In genomic region chr7:79247881-79248389, GRCm38 (mm10) we compare ENCODE assay signal across 12 mouse cellular contexts. TPM values are rescaled to one million over a fixed set of nuclear protein-coding genes. Genes with fewer than 3 reads are reported as not detected.
A peak's percentile ranks its signal among the peaks of the same experiment; 100 is the strongest.
DNase-seq lines count a peak whose midpoint lies in the region; ATAC-seq and TF ChIP-seq lines count a peak whose summit lies in the region.
"Had no signal": no experiment of that assay in that cellular context is flagged by ENCODE, and none has a peak within 500 bp of the region (broad histone marks: within the 10 kb centered on the region; RNA-seq: fewer than 3 reads in every experiment).

No protein-coding gene starts in this region.

- intact Hi-C loops in heart, postnatal 10 days (cut with DNase I) = loop anchor here (2.0 kb wide), 1 partner anchor 25 kb away; the partner anchor contains the start of gene Abhd2

- no peaks in the 10 kb centered on the region for H3K27me3 ChIP-seq in kidney, embryonic 16.5 days (ENCODE audit: insufficient read depth, low read length)
- peaks cover 6% of the 10 kb centered on the region for H3K27me3 ChIP-seq in embryonic facial prominence, embryonic 10.5 days (replicated peaks; ENCODE audit: low read depth, poor library complexity, severe bottlenecking)
- no peaks in the 10 kb centered on the region for H3K27me3 ChIP-seq in forebrain, embryonic 14.5 days (replicated peaks; ENCODE audit: control insufficient read depth, insufficient read depth, low read length)
- H3K27me3 ChIP-seq: limb, embryonic 15.5 days had no signal

- H3K9ac ChIP-seq in kidney, embryonic 16.5 days (replicated peaks; ENCODE audit: low read length) = no peak overlapping the region
- H3K9ac ChIP-seq in forebrain, embryonic 14.5 days (ENCODE audit: low read length) = no peak overlapping the region
- H3K9ac ChIP-seq: heart, embryonic 13.5 days; limb, embryonic 15.5 days had no signal

- TF ChIP-seq CTCF in brain, embryonic 14.5 days (IDR thresholded peaks at IDR 0.05; ENCODE audit: borderline replicate concordance, extremely low read depth, insufficient read depth, insufficient read length) = no peak

- no peak for TF ChIP-seq POLR2A in brain, embryonic 14.5 days (IDR thresholded peaks at IDR 0.05; ENCODE audit: borderline replicate concordance, extremely low read depth, insufficient read depth, insufficient read length, poor library complexity, severe bottlenecking)

- H3K4me2 ChIP-seq in kidney, embryonic 16.5 days (replicated peaks; ENCODE audit: low read depth, low read length) = no peak overlapping the region
- no peak overlapping the region for H3K4me2 ChIP-seq in forebrain, embryonic 14.5 days (ENCODE audit: low read length)
- H3K4me2 ChIP-seq: heart, embryonic 13.5 days; limb, embryonic 15.5 days had no signal

- no peak for ATAC-seq in kidney, embryonic 16.5 days (ENCODE audit: low FRiP score, low TSS enrichment)
- no peak for ATAC-seq in forebrain, embryonic 14.5 days

- DNase-seq in kidney, adult 11 months = peak; percentile 50
- peak; percentile 50 for DNase-seq in brain, embryonic 14.5 days (ENCODE audit: low read depth)
- DNase-seq in heart, postnatal 10 days = peak; percentile 55 to 58
- peak; percentile 51 for DNase-seq in lung, postnatal 10 days
- no peak for DNase-seq in embryonic facial prominence, embryonic 10.5 days (ENCODE audit: low spot score)
- DNase-seq in forebrain, embryonic 14.5 days (ENCODE audit: low spot score) = no peak
- DNase-seq: thymus, postnatal 4 days had no signal

- H3K27ac ChIP-seq in kidney, embryonic 16.5 days (ENCODE audit: low read length) = no peak overlapping the region
- no peak overlapping the region for H3K27ac ChIP-seq in embryonic facial prominence, embryonic 10.5 days (replicated peaks)
- no peak overlapping the region for H3K27ac ChIP-seq in forebrain, embryonic 14.5 days (ENCODE audit: low read depth, low read length)
- H3K27ac ChIP-seq: heart, embryonic 13.5 days; limb, embryonic 15.5 days; midbrain, embryonic 10.5 days had no signal

- peaks cover 2% of the 10 kb centered on the region; the same call in 1 of the 2 replicates for H3K4me1 ChIP-seq in kidney, embryonic 16.5 days (ENCODE audit: insufficient read depth, low read length)
- H3K4me1 ChIP-seq in embryonic facial prominence, embryonic 10.5 days = peaks cover 15% of the 10 kb centered on the region
- no peaks in the 10 kb centered on the region; the same call in 1 of the 2 replicates for H3K4me1 ChIP-seq in forebrain, embryonic 14.5 days (ENCODE audit: control insufficient read depth, insufficient read depth, low read length)

- WGBS in kidney, embryonic 16.5 days = 43% methylated on average over 7 of the region's 7 CpGs
- 75% methylated on average over 7 of the region's 7 CpGs for WGBS in embryonic facial prominence, embryonic 10.5 days
- WGBS in forebrain, embryonic 14.5 days = 58% methylated on average over 7 of the region's 7 CpGs

- H3K36me3 ChIP-seq in kidney, embryonic 16.5 days (ENCODE audit: insufficient read depth, low read length) = no peaks in the 10 kb centered on the region
- no peaks in the 10 kb centered on the region for H3K36me3 ChIP-seq in embryonic facial prominence, embryonic 10.5 days (replicated peaks)
- no peaks in the 10 kb centered on the region for H3K36me3 ChIP-seq in forebrain, embryonic 14.5 days (ENCODE audit: control insufficient read depth, insufficient read depth, low read length)
- H3K36me3 ChIP-seq: G1E; heart, embryonic 13.5 days; limb, embryonic 15.5 days; midbrain, embryonic 10.5 days had no signal

- no peak overlapping the region for H3K4me3 ChIP-seq in kidney, embryonic 16.5 days (ENCODE audit: low read length)
- H3K4me3 ChIP-seq in embryonic facial prominence, embryonic 10.5 days = no peak overlapping the region
- no peak overlapping the region for H3K4me3 ChIP-seq in forebrain, embryonic 14.5 days (ENCODE audit: low read depth, low read length)
- H3K4me3 ChIP-seq: heart, embryonic 13.5 days; limb, embryonic 15.5 days; midbrain, embryonic 10.5 days had no signal

- no peaks in the 10 kb centered on the region for H3K9me3 ChIP-seq in kidney, embryonic 16.5 days (ENCODE audit: low read length)
- no peaks in the 10 kb centered on the region for H3K9me3 ChIP-seq in embryonic facial prominence, embryonic 10.5 days
- H3K9me3 ChIP-seq in forebrain, embryonic 14.5 days (replicated peaks; ENCODE audit: control insufficient read depth, low read length) = no peaks in the 10 kb centered on the region
- H3K9me3 ChIP-seq: G1E; heart, embryonic 13.5 days; limb, embryonic 15.5 days; midbrain, embryonic 10.5 days had no signal

RNA-seq across cellular contexts. Expression of gene Abhd2, which starts 25.1 kb away (rescaled TPM):
- 11.0 and 13.1 TPM in 2 replicates for polyA plus RNA-seq in kidney, embryonic 16.5 days (2015; fragmentation: Nextera tagmentation; extraction: Ambion mirVana)
- 15.0 and 28.7 TPM in 2 replicates for polyA plus RNA-seq in brain, embryonic 14.5 days (2012; rRNA removed)
- total RNA-seq in heart, postnatal 10 days (2021) = 10 to 100 TPM; 40.0 to 45.2 TPM
- 8.7 TPM in 2 replicates for polyA plus RNA-seq in embryonic facial prominence, embryonic 10.5 days (2016; fragmentation: Nextera tagmentation; extraction: Ambion mirVana)
- polyA plus RNA-seq in forebrain, embryonic 14.5 days (2014; fragmentation: Nextera tagmentation; extraction: Ambion mirVana) = 22.3 and 23.5 TPM in 2 replicates

Comparison
In these comparisons a context has a peak if more than half of its experiments do, and no peak if none do; other contexts are left out.
1. DNase-seq: peak in kidney, adult 11 months (single experiment), brain, embryonic 14.5 days (single experiment), heart, postnatal 10 days (2 of 2) and lung, postnatal 10 days (single experiment); none in embryonic facial prominence, embryonic 10.5 days (single experiment) and forebrain, embryonic 14.5 days (single experiment).